Mouse (Mus musculus) stomach, embryonic 14.5 days (tissue): ENCODE measurements at regions not wholly inside any gene's neighbourhood (a gene's known extent, or its start where the extent isn't known, plus 50 kb on each side); places are given as distances from the start of the nearest gene placed in this dataset.

Source experiments
- ATAC-seq: fragments of 200-750 bp; cut with Nextera tagmentation; 2 replicates; pipeline ENCODE4 v1.8.0; 2017; ENCODE audit warnings: low read depth, moderate TSS enrichment; ENCODE audit not compliant: insufficient number of reproducible peaks, insufficient read depth, low FRiP score
- H3K27ac ChIP-seq: fragments of 300-500 bp; sonication (generic); 2 replicates; pipeline ENCODE4 v1.5.1; 2014; ENCODE audit warnings: mild to moderate bottlenecking, low read length, moderate library complexity, mixed read lengths
- H3K27me3 ChIP-seq: fragments of 300-500 bp; sonication (generic); 2 replicates; pipeline ENCODE4 v1.6.1; 2014; ENCODE audit warnings: low read length, control low read depth, mixed read lengths; ENCODE audit not compliant: control insufficient read depth, insufficient read depth
- H3K36me3 ChIP-seq: fragments of 300-500 bp; sonication (generic); 2 replicates; pipeline ENCODE4 v1.6.1; 2014; ENCODE audit warnings: mild to moderate bottlenecking, control low read depth, low read length, moderate library complexity, mixed read lengths; ENCODE audit not compliant: control insufficient read depth, insufficient read depth
- H3K4me1 ChIP-seq: fragments of 300-500 bp; sonication (generic); 2 replicates; pipeline ENCODE4 v1.6.1; 2014; ENCODE audit warnings: low read length, control low read depth, mixed read lengths; ENCODE audit not compliant: control insufficient read depth, insufficient read depth
- H3K4me2 ChIP-seq: fragments of 300-500 bp; sonication (generic); replicated peaks from 2 replicates; pipeline ENCODE4 v1.6.1; 2014; ENCODE audit warnings: low read depth, low read length, control low read depth
- H3K4me3 ChIP-seq: fragments of 300-500 bp; sonication (generic); 2 replicates; pipeline ENCODE4 v1.5.1; 2014; ENCODE audit warnings: low read depth, low read length, control low read depth
- H3K9ac ChIP-seq: fragments of 300-500 bp; sonication (generic); replicated peaks from 2 replicates; pipeline ENCODE4 v1.6.1; 2014; ENCODE audit warnings: low read depth, mild to moderate bottlenecking, control low read depth, low read length, moderate library complexity, mixed read lengths
- H3K9me3 ChIP-seq: fragments of 300-500 bp; sonication (generic); 2 replicates; pipeline ENCODE4 v1.6.1; 2016; ENCODE audit warnings: low read depth, low read length, control low read depth; ENCODE audit not compliant: control insufficient read depth
- WGBS: fragments of 180-500 bp; shearing (Covaris S2); extraction: QIAGEN DNeasy Blood & Tissue Kit; methylation state at CpG from one replicate; pipeline ENCODE4 v1.1.7; 2014; 5-methylcytosine and 5-hydroxymethylcytosine counted together

DNA sequence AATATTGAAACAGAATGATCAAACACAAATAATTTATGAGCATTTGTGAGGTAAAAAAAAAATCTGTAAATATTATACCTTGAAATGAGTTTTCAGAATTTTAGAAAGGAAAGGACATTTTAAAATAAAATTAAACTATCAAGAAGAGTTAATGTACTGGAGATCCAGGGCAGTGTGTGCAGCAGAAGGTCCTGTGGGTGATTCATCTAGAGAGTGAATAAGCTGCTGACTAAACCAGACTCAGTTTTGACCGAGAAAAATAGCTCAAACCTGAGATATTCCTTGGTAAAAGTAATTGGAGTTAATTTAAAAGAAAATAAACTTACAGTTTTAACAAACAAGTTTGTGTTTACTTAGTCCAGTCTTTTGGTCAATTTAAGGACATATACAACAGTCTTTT is 1118.6 kb upstream of the Celf2 start:
- 68% methylated on average over 1 of the region's 1 CpGs for WGBS
- Histone ChIP-seq H3K4me3 (no peak overlapping the region), H3K27ac (no peak overlapping the region), H3K4me1 (no peaks in the 10 kb centered on the region), H3K27me3 (no peaks in the 10 kb centered on the region), H3K4me2 (no peak overlapping the region), H3K36me3 (no peaks in the 10 kb centered on the region), H3K9me3 (no peaks in the 10 kb centered on the region), H3K9ac (no peak overlapping the region)
- no peak for ATAC-seq

DNA sequence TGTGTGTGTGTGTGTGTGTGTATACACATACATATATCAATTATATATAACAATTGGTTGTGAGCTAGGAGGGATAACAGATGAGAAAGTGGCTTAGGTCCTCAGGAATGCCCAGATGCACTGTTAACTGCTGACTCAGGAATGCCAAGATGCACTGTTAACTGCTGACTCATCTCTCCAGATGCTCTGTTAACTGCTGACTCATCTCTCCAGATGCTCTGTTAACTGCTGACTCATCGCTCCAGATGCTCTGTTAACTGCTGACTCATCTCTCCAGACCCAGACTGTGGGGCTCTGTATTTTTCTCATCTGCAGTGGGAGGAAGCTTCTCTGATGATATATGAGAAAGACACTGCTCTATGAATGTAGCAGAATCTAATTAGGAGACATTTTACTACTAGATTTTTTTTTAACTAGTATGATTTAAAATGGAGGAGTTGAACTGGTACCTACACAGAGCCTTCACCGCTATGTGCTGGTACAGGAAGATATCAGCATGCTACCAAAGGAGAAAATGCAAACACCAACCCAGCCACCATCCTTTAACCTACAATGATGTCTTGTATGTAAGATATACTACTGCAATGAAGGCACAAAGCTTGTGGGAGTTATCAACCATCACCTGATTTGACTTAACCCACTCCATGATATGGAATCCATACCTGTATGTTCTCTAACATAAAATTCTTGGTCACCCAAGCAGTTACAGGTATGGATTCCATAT is 1119.3 kb upstream of the Celf2 start:
- no peaks in the 10 kb centered on the region for H3K27me3 ChIP-seq
- no peaks in the 10 kb centered on the region for H3K9me3 ChIP-seq
- no peak overlapping the region for H3K9ac ChIP-seq
- no peaks in the 10 kb centered on the region for H3K4me1 ChIP-seq
- H3K27ac ChIP-seq, result no peak overlapping the region
- WGBS, result 94% methylated on average over 2 of the region's 2 CpGs
- no peaks in the 10 kb centered on the region for H3K36me3 ChIP-seq
- ATAC-seq, result no peak
- no peak overlapping the region for H3K4me2 ChIP-seq
- no peak overlapping the region for H3K4me3 ChIP-seq

- Histone ChIP-seq H3K4me1 (no peaks in the 10 kb centered on the region), H3K27me3 (no peaks in the 10 kb centered on the region), H3K9ac (no peak overlapping the region), H3K9me3 (no peaks in the 10 kb centered on the region), H3K4me3 (no peak overlapping the region), H3K27ac (no peak overlapping the region), H3K4me2 (no peak overlapping the region), H3K36me3 (no peaks in the 10 kb centered on the region)
- ATAC-seq, result no peak
- WGBS, result 19% methylated on average over 7 of the region's 7 CpGs
Observed at GRCm38 (mm10) chr2:8638082-8638481, 1128.7 kb upstream of the Celf2 start.

DNA sequence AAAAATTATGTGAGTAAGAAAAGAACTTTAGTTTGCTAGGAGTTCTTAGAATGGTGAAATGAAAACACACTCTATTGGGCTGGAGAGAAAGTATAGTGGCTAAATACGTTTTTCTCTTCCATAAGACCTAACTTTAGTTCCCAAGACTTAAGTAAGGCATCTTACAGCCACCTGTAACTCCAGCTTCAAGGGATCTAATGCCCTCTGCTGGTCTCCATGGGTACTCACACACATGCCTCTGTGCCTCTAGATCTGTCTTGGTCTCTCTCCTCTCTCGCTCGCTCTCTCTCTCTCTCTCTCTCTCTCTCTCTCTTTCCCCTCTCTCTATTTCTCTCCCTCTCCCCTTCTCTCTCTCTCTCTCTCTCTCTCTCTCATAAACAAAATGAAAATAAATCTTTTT is 1129.9 kb upstream of the Celf2 start:
- whole genome bisulfite sequencing, result 61% methylated on average over 3 of the region's 3 CpGs
- Histone ChIP-seq H3K9ac (no peak overlapping the region), H3K4me3 (no peak overlapping the region), H3K27me3 (no peaks in the 10 kb centered on the region), H3K4me2 (no peak overlapping the region), H3K4me1 (no peaks in the 10 kb centered on the region), H3K36me3 (no peaks in the 10 kb centered on the region), H3K27ac (no peak overlapping the region), H3K9me3 (no peaks in the 10 kb centered on the region)
- ATAC-seq, result no peak

DNA sequence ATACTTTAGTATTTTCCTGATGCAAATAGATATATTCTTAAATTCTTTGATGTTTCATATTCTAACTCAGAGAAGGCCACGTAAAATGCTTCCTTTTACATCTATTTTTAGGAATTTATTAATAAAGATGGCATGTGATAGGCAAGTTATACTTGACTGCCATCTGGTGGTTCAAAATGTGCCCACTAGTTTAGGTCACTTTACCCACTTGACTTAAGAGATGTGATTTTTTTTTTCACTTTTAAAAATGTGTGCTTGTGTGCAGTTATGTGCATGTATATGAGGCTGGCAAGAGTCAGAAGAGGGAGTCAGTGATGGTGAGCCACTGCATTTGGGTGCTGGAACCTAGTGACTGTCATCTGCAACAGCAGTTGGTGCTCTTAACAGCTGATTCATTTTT is 1136.1 kb upstream of the Celf2 start:
- ATAC-seq, result no peak
- no peak overlapping the region for H3K4me3 ChIP-seq

GRCm38 (mm10) chr2:8660544-8660943 is 1151.2 kb upstream of the Celf2 start:
- Histone ChIP-seq H3K36me3 (no peaks in the 10 kb centered on the region), H3K4me2 (no peak overlapping the region), H3K9ac (no peak overlapping the region), H3K27me3 (no peaks in the 10 kb centered on the region), H3K9me3 (no peaks in the 10 kb centered on the region), H3K27ac (no peak overlapping the region), H3K4me1 (no peaks in the 10 kb centered on the region), H3K4me3 (no peak overlapping the region)
- ATAC-seq, result no peak
- WGBS, result 83% methylated on average over 7 of the region's 7 CpGs

More for the DNA sequence above, 1136.1 kb upstream of the Celf2 start:
- Histone ChIP-seq H3K27me3 (no peaks in the 10 kb centered on the region), H3K27ac (no peak overlapping the region), H3K4me2 (no peak overlapping the region), H3K4me1 (no peaks in the 10 kb centered on the region), H3K9ac (no peak overlapping the region), H3K36me3 (no peaks in the 10 kb centered on the region), H3K9me3 (no peaks in the 10 kb centered on the region)
- WGBS, result 32% methylated on average over 1 of the region's 1 CpGs

DNA sequence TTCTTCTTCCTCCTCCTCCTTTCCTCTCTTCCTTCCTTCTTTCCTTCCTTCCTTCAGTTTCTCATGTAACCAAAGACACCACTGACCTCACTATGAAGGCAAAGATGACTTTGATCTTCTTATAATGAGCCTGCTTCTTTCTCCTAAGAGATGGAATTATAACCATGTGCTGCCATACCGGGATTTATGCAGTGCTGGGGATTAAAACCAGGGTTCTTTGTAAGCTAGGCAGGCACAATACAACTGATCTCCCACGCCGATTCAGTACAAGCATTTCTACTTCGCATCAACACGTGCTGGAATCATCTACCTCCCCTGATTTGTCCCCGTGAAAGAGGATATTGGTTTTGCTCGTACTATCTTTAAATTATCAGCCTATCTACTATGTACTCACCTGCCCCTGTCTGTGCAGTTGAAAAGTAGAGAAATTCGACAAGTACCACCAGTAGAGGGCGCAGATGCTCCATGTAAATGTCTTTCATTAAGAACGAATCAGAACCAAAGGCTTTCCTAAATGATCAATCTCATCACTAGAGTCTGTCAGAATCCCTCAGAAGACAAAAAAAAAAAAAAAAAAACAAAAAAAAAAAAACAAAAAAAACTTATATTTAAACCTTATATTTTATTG is 1164.5 kb upstream of the Celf2 start:
- H3K4me1 ChIP-seq, result no peaks in the 10 kb centered on the region
- no peaks in the 10 kb centered on the region for H3K36me3 ChIP-seq
- no peaks in the 10 kb centered on the region for H3K9me3 ChIP-seq
- no peak overlapping the region for H3K4me2 ChIP-seq
- 0 out of 2 replicates have a peak, but pooled peaks have one; percentile 28 for ATAC-seq
- no peak overlapping the region for H3K9ac ChIP-seq
- H3K27ac ChIP-seq, result no peak overlapping the region
- no peak overlapping the region for H3K4me3 ChIP-seq
- H3K27me3 ChIP-seq, result no peaks in the 10 kb centered on the region
- WGBS, result 15% methylated on average over 10 of the region's 10 CpGs

DNA sequence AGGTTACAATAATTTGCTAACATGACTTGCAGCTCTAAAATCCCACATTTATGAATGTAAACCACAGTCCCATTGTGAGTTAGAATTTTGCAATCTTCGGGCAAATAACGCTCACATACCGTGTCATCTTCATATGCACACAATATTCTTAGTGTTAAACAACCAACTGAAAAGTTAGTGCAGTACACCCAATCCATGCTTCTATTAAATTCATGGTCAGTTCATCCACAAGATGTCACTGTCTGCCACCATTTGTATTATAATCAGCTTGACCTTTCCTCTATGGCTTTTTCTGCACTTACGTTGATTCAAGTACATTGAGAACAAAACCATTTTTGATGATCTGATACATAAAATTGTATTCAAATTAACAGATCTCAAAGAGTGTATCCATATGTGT is 1166.2 kb upstream of the Celf2 start:
- Histone ChIP-seq H3K9ac (no peak overlapping the region), H3K36me3 (no peaks in the 10 kb centered on the region), H3K27ac (no peak overlapping the region), H3K4me1 (no peaks in the 10 kb centered on the region), H3K27me3 (no peaks in the 10 kb centered on the region), H3K4me2 (no peak overlapping the region), H3K9me3 (no peaks in the 10 kb centered on the region), H3K4me3 (no peak overlapping the region)
- WGBS, result 68% methylated on average over 4 of the region's 4 CpGs
- ATAC-seq, result no peak

DNA sequence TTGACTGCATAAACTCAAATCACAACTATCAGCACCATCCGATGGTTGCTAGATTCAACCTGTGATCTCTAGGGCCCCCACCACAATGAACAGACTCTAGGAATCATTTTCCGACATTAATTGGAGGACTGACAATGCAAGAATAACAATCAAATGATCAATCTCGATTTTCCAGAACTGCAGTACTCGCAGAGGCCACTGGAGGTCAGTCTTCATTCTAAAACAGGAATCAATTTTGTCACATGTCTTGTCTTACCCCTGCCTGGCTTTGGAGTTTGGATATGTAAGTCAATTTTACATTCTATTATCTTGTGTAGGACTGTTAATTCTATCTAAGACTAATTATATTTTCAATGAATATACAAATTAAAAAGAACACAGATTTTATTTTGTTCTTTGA is 1167.2 kb upstream of the Celf2 start:
- Histone ChIP-seq H3K27ac (no peak overlapping the region), H3K36me3 (no peaks in the 10 kb centered on the region), H3K4me2 (no peak overlapping the region), H3K4me3 (no peak overlapping the region), H3K9ac (no peak overlapping the region), H3K27me3 (no peaks in the 10 kb centered on the region), H3K4me1 (no peaks in the 10 kb centered on the region), H3K9me3 (no peaks in the 10 kb centered on the region)
- no peak for ATAC-seq
- 9% methylated on average over 4 of the region's 4 CpGs for WGBS
